Mouse (Mus musculus) left cerebral cortex, postnatal 10 days (tissue): ENCODE measurements around the gene Zscan26. TPM values are rescaled to one million over a fixed set of nuclear protein-coding genes. Genes with fewer than 3 reads are reported as not detected.
"Not testable (repeated sequence)": the region's sequence is repeated elsewhere in the genome, so short reads cannot be mapped to it uniquely, and the experiment has no call there.

ENCODE experiments used
- DNase-seq, 2 experiments: peaks; one replicate each; pipeline ENCODE4 v3.0.0; 2021 to 2022; ENCODE audit warnings: low spot score in 2 of 2, mixed read lengths in 1 of 2; ENCODE audit errors: extremely low spot score in 1 of 2
- intact Hi-C: fragments of 180-260 bp; cut with DNase I; formaldehyde crosslinking; loops from one replicate; pipeline ENCODE4 v1.15.1; 2025
- microRNA-seq: library from miRNA; unstranded; fragments of <30 nt; microRNA quantifications from one replicate; pipeline ENCODE4 v1.2.0, GENCODE M21; 2022
- total RNA-seq, 2 experiments: library from RNA; stranded (reverse); gene quantifications; 2 replicates each; pipeline ENCODE4 v1.2.3; 2021

Gene Zscan26
- total RNA-seq, 2 experiments from 2014 or later = 27.6 to 30.0 TPM

DNA sequence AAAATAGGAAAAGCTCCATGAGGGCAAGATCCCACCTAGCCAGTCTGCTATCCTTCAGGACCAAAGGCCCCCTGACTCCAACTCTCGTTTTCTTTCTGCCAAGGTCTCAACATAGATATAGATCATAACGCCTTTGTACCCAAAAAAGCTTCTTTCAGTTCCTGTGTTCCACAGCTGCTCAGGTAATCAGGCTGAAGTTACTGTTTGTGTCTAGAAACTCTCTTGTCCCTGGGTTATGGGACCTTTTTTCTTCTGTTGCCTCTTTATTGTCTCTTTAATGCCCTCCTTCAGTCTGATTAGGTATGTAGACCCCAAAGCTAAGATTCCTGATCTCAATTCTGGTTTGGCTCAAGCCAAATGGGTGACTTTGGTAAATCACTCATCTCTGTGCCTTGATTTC lies 56.0 kb downstream of the Zscan26 start:
- DNase-seq = no peak
- intact Hi-C loops = no loop called here

DNA sequence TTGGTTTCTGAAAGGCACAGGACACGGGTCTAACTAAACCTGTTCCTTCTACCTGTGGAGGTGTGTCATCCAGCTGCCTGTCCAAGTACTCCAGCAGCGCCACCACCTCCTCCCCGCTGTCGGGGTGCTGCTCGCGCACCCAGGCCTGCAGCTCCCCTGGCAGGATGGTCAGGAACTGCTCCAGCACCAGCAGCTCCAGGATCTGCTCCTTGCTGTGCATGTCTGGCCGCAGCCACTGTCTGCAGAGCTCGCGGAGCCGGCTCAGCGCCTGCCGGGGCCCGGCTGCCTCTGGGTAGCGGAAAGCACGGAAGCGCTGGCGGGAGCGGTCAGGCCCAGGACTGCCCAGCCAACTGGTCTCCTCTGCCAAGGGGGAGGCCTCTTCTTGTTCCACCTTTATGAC lies 57.5 kb downstream of the Zscan26 start:
- DNase-seq = peak in 1 of 2 experiments; percentile 36

DNA sequence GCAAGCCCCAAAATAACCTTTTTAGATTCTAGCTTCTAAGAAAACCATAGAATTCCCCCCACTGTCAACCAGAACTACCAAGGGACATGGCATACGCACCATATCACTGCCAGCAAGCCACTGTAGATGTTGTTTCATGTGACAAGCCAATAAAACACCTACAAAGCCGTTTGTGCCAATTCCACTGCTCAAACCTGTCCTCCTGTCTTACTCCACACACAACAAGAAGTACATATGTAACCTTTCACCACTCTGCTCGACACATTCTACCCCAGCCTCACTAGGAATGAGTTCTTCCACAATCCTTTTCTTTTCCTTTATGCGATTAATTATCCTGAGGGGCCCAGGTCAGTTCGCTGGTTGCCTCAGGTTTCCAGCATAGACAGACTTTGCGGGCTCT lies 57.9 kb downstream of the Zscan26 start:
- DNase-seq = no peak
- intact Hi-C loops = no loop called here

More for the DNA sequence above, 57.5 kb downstream of the Zscan26 start:
- intact Hi-C loops = not testable (repeated sequence)

DNA sequence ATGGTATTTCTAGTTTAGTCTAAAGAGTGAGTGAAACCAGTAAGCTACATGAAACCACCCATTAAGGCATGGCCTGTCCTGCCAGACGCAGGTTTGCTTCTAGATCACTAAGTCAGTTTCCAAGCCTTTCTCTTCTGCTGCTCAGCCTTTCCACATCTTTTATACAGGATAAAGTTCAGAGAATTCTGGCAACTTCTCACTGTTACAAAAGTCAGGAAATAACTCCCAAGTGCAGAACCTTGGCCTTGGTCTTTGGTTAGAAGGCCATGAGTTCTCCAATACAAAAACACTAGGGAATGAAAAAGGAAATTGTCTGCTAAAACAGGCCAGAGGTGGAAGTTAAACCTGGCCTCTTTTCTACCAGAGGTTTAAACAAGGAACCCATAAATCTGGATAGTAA lies 58.3 kb downstream of the Zscan26 start:
- intact Hi-C loops = no loop called here
- no peak for DNase-seq

Small RNAs within 50 kb of the gene (microRNA-seq; reads per million reads assigned to microRNA genes)
- not detected for gene Mir1896
- gene Mir6942 = not detected

Other genes with a start within 250 kb of the Zscan26 start
- not detected for gene Gpx5, start 161.0 kb downstream of the Zscan26 start, total RNA-seq
- gene Gpx6, start 141.6 kb downstream of the Zscan26 start, total RNA-seq = not detected
- not detected for gene Olfr1367, start 106.8 kb downstream of the Zscan26 start, total RNA-seq
- gene Zscan12, start 90.9 kb downstream of the Zscan26 start, total RNA-seq = 1 to 10 TPM; 8.0 to 8.5 TPM
- gene Zkscan3, start 51.0 kb downstream of the Zscan26 start, total RNA-seq = 10 to 100 TPM; 36.7 to 40.7 TPM
- gene Pgbd1, start 12.7 kb downstream of the Zscan26 start, total RNA-seq = 1 to 10 TPM; 1.5 to 2.1 TPM
- gene Nkapl, start 14.8 kb upstream of the Zscan26 start, total RNA-seq = 1 to 10 TPM in 1 of 2 experiments, under 1 TPM in 1; 0.77 to 1.0 TPM
- gene Zkscan4, start 25.2 kb upstream of the Zscan26 start, total RNA-seq = 1 to 10 TPM; 7.4 TPM
- gene Gm10065, start 25.7 kb upstream of the Zscan26 start, total RNA-seq = not detected
- gene AK157302, start 41.5 kb upstream of the Zscan26 start, total RNA-seq = 10 to 100 TPM; 16.5 to 17.2 TPM
- gene Gm11273, start 47.7 kb upstream of the Zscan26 start, total RNA-seq = 10 to 100 TPM; 56.4 to 59.3 TPM
- gene Zkscan8, start 77.4 kb upstream of the Zscan26 start, total RNA-seq = 10 to 100 TPM; 10.6 to 13.6 TPM
- gene Olfr1366, start 89.1 kb upstream of the Zscan26 start, total RNA-seq = not detected
- not detected for gene Olfr1535, start 106.2 kb upstream of the Zscan26 start, total RNA-seq
- not detected for gene Olfr1364, start 128.0 kb upstream of the Zscan26 start, total RNA-seq
- gene Olfr1362, start 160.3 kb upstream of the Zscan26 start, total RNA-seq = not detected
- not detected for gene Olfr11, start 188.8 kb upstream of the Zscan26 start, total RNA-seq
- gene Olfr1361, start 209.7 kb upstream of the Zscan26 start, total RNA-seq = not detected
- not detected for gene Olfr1360, start 223.7 kb upstream of the Zscan26 start, total RNA-seq
- not detected for gene Olfr1359, start 244.4 kb upstream of the Zscan26 start, total RNA-seq